Mouse (Mus musculus): Measurements from ENCODE around the gene Plcl2.

- no peak for TF ChIP-seq CTCF (IDR thresholded peaks at IDR 0.05 in 2 of 3, conservative IDR thresholded peaks at IDR 0.05 in 1 of 3; ENCODE audit: control insufficient read depth in 1 of 3, insufficient read depth in 1 of 3, low read depth in 2 of 3, low read length in 3 of 3, poor library complexity in 1 of 3, severe bottlenecking in 1 of 3)
- peak; percentile 52; the same call in 1 of the 2 replicates for TF ChIP-seq BHLHE40 (IDR thresholded peaks at IDR 0.05; ENCODE audit: borderline replicate concordance, low read depth, low read length)
- no peak; the same call in 1 of the 2 replicates for TF ChIP-seq GATA1 (IDR thresholded peaks at IDR 0.05; ENCODE audit: low read depth, low read length)
- no peak for TF ChIP-seq EP300 (IDR thresholded peaks at IDR 0.05; ENCODE audit: low read depth in 1 of 2, low read length in 2 of 2)
- TF ChIP-seq JUND (IDR thresholded peaks at IDR 0.05; ENCODE audit: low read depth, low read length): no peak
- no peak for TF ChIP-seq ZMIZ1 (IDR thresholded peaks at IDR 0.05; ENCODE audit: low read depth, low read length)
- TF ChIP-seq ZC3H11A (IDR thresholded peaks at IDR 0.05; ENCODE audit: low read depth, low read length): no peak
- TF ChIP-seq SMC3 (IDR thresholded peaks at IDR 0.05; ENCODE audit: low read depth, low read length): 0 out of 2 replicates have a peak, but pooled peaks have one; percentile 1
These were observed 38.6 kb upstream of the Plcl2 start for GRCm38 (mm10) chr17:50470432-50471078.

All from MEL (cell line).